Mouse (Mus musculus): ENCODE results near the gene Sort1. TPM values are rescaled to one million over a fixed set of nuclear protein-coding genes. Genes with fewer than 3 reads are reported as not detected.

The Sort1 gene
- total RNA-seq, 1 experiment = 21.2 TPM

- Histone ChIP-seq H3K4me1 (ENCODE audit: control insufficient read depth in 2 of 2, insufficient read depth in 2 of 2, low read length in 2 of 2, poor library complexity in 1 of 2) (peaks cover 4 to 8% of the 10 kb centered on the region in 2 experiments; a peak in 2 of 4 replicates), H3K36me3 (ENCODE audit: control insufficient read depth, insufficient read depth, low read length, poor library complexity, severe bottlenecking) (no peaks in the 10 kb centered on the region), H3K9me3 (ENCODE audit: control insufficient read depth, insufficient read depth, low read depth, low read length) (no peaks in the 10 kb centered on the region), H3K9ac (ENCODE audit: insufficient read depth, low read depth, low read length, poor library complexity, severe bottlenecking) (no peak within 1 kb of the TSS), H3K27ac (ENCODE audit: insufficient read depth, low read depth, low read length, poor library complexity, severe bottlenecking) (no peak within 1 kb of the TSS), H3K4me3 (ENCODE audit: insufficient read depth in 1 of 2, low read depth in 1 of 2, low read length in 2 of 2, poor library complexity in 1 of 2, severe bottlenecking in 1 of 2) (no peak within 1 kb of the TSS)
- TF ChIP-seq MAFK (IDR thresholded peaks at IDR 0.05; ENCODE audit: insufficient read depth, low read depth, low read length) (no peak), HCFC1 (IDR thresholded peaks at IDR 0.05; ENCODE audit: borderline replicate concordance, insufficient read depth, low read length) (no peak)
- in situ Hi-C loops (cut with MboI; ENCODE audit: low sequenced_read_pairs in 2 of 2, unreplicated experiment in 2 of 2) = no loop called here
- DNase-seq (ENCODE audit: low read depth, low spot score) = no peak
Measured at GRCm38 (mm10) chr3:108364270-108364995, 80.6 kb downstream of the Sort1 start, which contains the start of gene Mybphl. Mybphl (plus strand) TSS chr3:108364911.

GRCm38 (mm10) chr3:108367173-108367572 lies 83.3 kb downstream of the Sort1 start:
- Histone ChIP-seq H3K9ac (ENCODE audit: insufficient read depth, low read depth, low read length, poor library complexity, severe bottlenecking) (peak overlapping the region; percentile 6; the same call in 1 of the 2 replicates), H3K27ac (ENCODE audit: insufficient read depth, low read depth, low read length, poor library complexity, severe bottlenecking) (no peak overlapping the region), H3K36me3 (ENCODE audit: control insufficient read depth, insufficient read depth, low read length, poor library complexity, severe bottlenecking) (no peaks in the 10 kb centered on the region), H3K4me3 (ENCODE audit: insufficient read depth in 1 of 2, low read depth in 1 of 2, low read length in 2 of 2, poor library complexity in 1 of 2, severe bottlenecking in 1 of 2) (peak overlapping the region; percentile 16 to 31; a peak in 3 of 4 replicates), H3K9me3 (ENCODE audit: control insufficient read depth, insufficient read depth, low read depth, low read length) (no peaks in the 10 kb centered on the region), H3K4me1 (ENCODE audit: control insufficient read depth in 2 of 2, insufficient read depth in 2 of 2, low read length in 2 of 2, poor library complexity in 1 of 2) (peaks cover 1 to 2% of the 10 kb centered on the region in 2 experiments; a peak in 2 of 4 replicates)
- TF ChIP-seq MAFK (IDR thresholded peaks at IDR 0.05; ENCODE audit: insufficient read depth, low read depth, low read length) = no peak
- no peak for TF ChIP-seq HCFC1 (IDR thresholded peaks at IDR 0.05; ENCODE audit: borderline replicate concordance, insufficient read depth, low read length)
- DNase-seq (ENCODE audit: low read depth, low spot score) = no peak
- in situ Hi-C loops (cut with MboI; ENCODE audit: low sequenced_read_pairs in 2 of 2, unreplicated experiment in 2 of 2) = no loop called here

- H3K4me3 ChIP-seq (ENCODE audit: insufficient read depth in 1 of 2, low read depth in 1 of 2, low read length in 2 of 2, poor library complexity in 1 of 2, severe bottlenecking in 1 of 2) = no peak overlapping the region; a peak in 2 of 4 replicates
- no peak for DNase-seq (ENCODE audit: low read depth, low spot score)
- no peaks in the 10 kb centered on the region; a peak in 1 of 4 replicates for H3K4me1 ChIP-seq (ENCODE audit: control insufficient read depth in 2 of 2, insufficient read depth in 2 of 2, low read length in 2 of 2, poor library complexity in 1 of 2)
- no peak overlapping the region for H3K27ac ChIP-seq (ENCODE audit: insufficient read depth, low read depth, low read length, poor library complexity, severe bottlenecking)
- H3K9ac ChIP-seq (ENCODE audit: insufficient read depth, low read depth, low read length, poor library complexity, severe bottlenecking) = peak overlapping the region; percentile 6; the same call in 1 of the 2 replicates
- no peaks in the 10 kb centered on the region for H3K36me3 ChIP-seq (ENCODE audit: control insufficient read depth, insufficient read depth, low read length, poor library complexity, severe bottlenecking)
- TF ChIP-seq MAFK (IDR thresholded peaks at IDR 0.05; ENCODE audit: insufficient read depth, low read depth, low read length) = no peak
- TF ChIP-seq ZC3H11A (IDR thresholded peaks at IDR 0.05; ENCODE audit: borderline replicate concordance, low read depth, low read length) = no peak
- no peak for TF ChIP-seq ZNF384 (IDR thresholded peaks at IDR 0.05; ENCODE audit: low read depth, low read length)
- TF ChIP-seq CHD2 (IDR thresholded peaks at IDR 0.05; ENCODE audit: low read depth, low read length) = no peak
- TF ChIP-seq HCFC1 (IDR thresholded peaks at IDR 0.05; ENCODE audit: borderline replicate concordance, insufficient read depth, low read length) = no peak
- in situ Hi-C loops (cut with MboI; ENCODE audit: low sequenced_read_pairs in 2 of 2, unreplicated experiment in 2 of 2) = no loop called here
- H3K9me3 ChIP-seq (ENCODE audit: control insufficient read depth, insufficient read depth, low read depth, low read length) = no peaks in the 10 kb centered on the region
Measured at GRCm38 (mm10) chr3:108367828-108368227, 83.9 kb downstream of the Sort1 start.

- H3K9ac ChIP-seq (ENCODE audit: insufficient read depth, low read depth, low read length, poor library complexity, severe bottlenecking) = no peak overlapping the region
- H3K4me1 ChIP-seq (ENCODE audit: control insufficient read depth in 2 of 2, insufficient read depth in 2 of 2, low read length in 2 of 2, poor library complexity in 1 of 2) = no peaks in the 10 kb centered on the region; a peak in 1 of 4 replicates
- H3K4me3 ChIP-seq (ENCODE audit: insufficient read depth in 1 of 2, low read depth in 1 of 2, low read length in 2 of 2, poor library complexity in 1 of 2, severe bottlenecking in 1 of 2) = no peak overlapping the region
- H3K27ac ChIP-seq (ENCODE audit: insufficient read depth, low read depth, low read length, poor library complexity, severe bottlenecking) = no peak overlapping the region
- in situ Hi-C loops (cut with MboI; ENCODE audit: low sequenced_read_pairs in 2 of 2, unreplicated experiment in 2 of 2) = no loop called here
- no peaks in the 10 kb centered on the region for H3K36me3 ChIP-seq (ENCODE audit: control insufficient read depth, insufficient read depth, low read length, poor library complexity, severe bottlenecking)
- H3K9me3 ChIP-seq (ENCODE audit: control insufficient read depth, insufficient read depth, low read depth, low read length) = no peaks in the 10 kb centered on the region
- DNase-seq (ENCODE audit: low read depth, low spot score) = no peak
- TF ChIP-seq MAFK (IDR thresholded peaks at IDR 0.05; ENCODE audit: insufficient read depth, low read depth, low read length) (no peak), ZC3H11A (IDR thresholded peaks at IDR 0.05; ENCODE audit: borderline replicate concordance, low read depth, low read length) (no peak), CHD2 (IDR thresholded peaks at IDR 0.05; ENCODE audit: low read depth, low read length) (no peak), ZNF384 (IDR thresholded peaks at IDR 0.05; ENCODE audit: low read depth, low read length) (no peak), HCFC1 (IDR thresholded peaks at IDR 0.05; ENCODE audit: borderline replicate concordance, insufficient read depth, low read length) (no peak)
Measured at GRCm38 (mm10) chr3:108368721-108369120, 84.8 kb downstream of the Sort1 start.
